Mouse (Mus musculus) hindbrain, embryonic 11.5 days (tissue): ENCODE measurements around the gene Ankrd44. TPM values are rescaled to one million over a fixed set of nuclear protein-coding genes. Genes with fewer than 3 reads are reported as not detected.
A peak's percentile ranks its signal among the peaks of the same experiment; 100 is the strongest.

ENCODE experiments used
- ATAC-seq: fragments of 200-750 bp; cut with Nextera tagmentation; 2 replicates; pipeline ENCODE4 v1.8.0; 2017; ENCODE audit warnings: mild to moderate bottlenecking, moderate TSS enrichment, moderate library complexity; ENCODE audit not compliant: low FRiP score
- DNase-seq: peaks from one replicate; pipeline ENCODE4 v3.0.0-alpha.2; 2015; ENCODE audit warnings: low spot score
- H3K27ac ChIP-seq: fragments of 300-500 bp; sonication (generic); 2 replicates; pipeline ENCODE4 v1.5.1; 2014; ENCODE audit warnings: mild to moderate bottlenecking, low read depth, low read length
- H3K27me3 ChIP-seq: fragments of 300-500 bp; sonication (generic); 2 replicates; pipeline ENCODE4 v1.6.1; 2014; ENCODE audit warnings: mild to moderate bottlenecking, low read length, moderate library complexity, mixed read lengths; ENCODE audit not compliant: control insufficient read depth, insufficient read depth
- H3K36me3 ChIP-seq: fragments of 300-500 bp; sonication (generic); 2 replicates; pipeline ENCODE4 v1.6.1; 2014; ENCODE audit warnings: mild to moderate bottlenecking, low read length, moderate library complexity, mixed read lengths; ENCODE audit not compliant: control insufficient read depth, insufficient read depth
- H3K4me1 ChIP-seq: fragments of 300-500 bp; sonication (generic); replicated peaks from 2 replicates; pipeline ENCODE4 v1.6.1; 2014; ENCODE audit warnings: low read length, mixed read lengths; ENCODE audit not compliant: control insufficient read depth, insufficient read depth
- H3K4me2 ChIP-seq: fragments of 300-500 bp; sonication (generic); replicated peaks from 2 replicates; pipeline ENCODE4 v1.6.1; 2014; ENCODE audit warnings: mild to moderate bottlenecking, low read depth, low read length
- H3K4me3 ChIP-seq: fragments of 300-500 bp; sonication (generic); 2 replicates; pipeline ENCODE4 v1.5.1; 2014; ENCODE audit warnings: low read depth, low read length
- H3K9ac ChIP-seq: fragments of 300-500 bp; sonication (generic); 2 replicates; pipeline ENCODE4 v1.6.1; 2014; ENCODE audit warnings: low read depth, low read length
- H3K9me3 ChIP-seq: fragments of 300-500 bp; sonication (generic); 2 replicates; pipeline ENCODE4 v1.6.1; 2016; ENCODE audit warnings: low read length; ENCODE audit not compliant: control insufficient read depth
- WGBS: fragments of 180-500 bp; shearing (Covaris S2); extraction: QIAGEN DNeasy Blood & Tissue Kit; methylation state at CpG from one replicate; pipeline ENCODE4 v1.1.7; 2014; 5-methylcytosine and 5-hydroxymethylcytosine counted together
- polyA plus RNA-seq: library from polyadenylated mRNA; unstranded; fragments of >200 nt; fragmentation: Nextera tagmentation; extraction: Ambion mirVana; gene quantifications from 2 replicates; pipeline ENCODE4 v1.2.1, GENCODE M21; 2014

Ankrd44 gene
- polyA plus RNA-seq, 1 experiment from 2014 or later, result 19.4 TPM

DNA sequence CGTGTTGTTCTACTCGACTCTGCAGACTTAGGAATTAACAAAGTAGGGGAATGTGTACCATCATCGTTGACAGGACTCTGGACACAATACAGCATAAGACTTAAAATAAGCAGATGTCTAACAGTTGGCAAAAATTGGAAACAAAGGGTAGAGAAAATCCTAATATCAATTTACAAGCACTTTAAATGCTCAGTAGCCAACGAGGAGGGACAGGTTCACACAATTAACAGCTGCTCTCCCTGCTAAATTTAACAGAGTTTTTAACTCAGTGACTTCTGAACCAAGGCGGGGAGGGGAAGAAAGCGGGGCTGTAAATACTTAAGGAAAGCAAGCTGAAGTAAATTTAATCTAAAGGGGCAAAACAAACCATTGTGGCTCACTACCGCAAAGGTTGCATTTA, 1.4 kb downstream of the Ankrd44 start:
- 69% methylated on average over 7 of the region's 7 CpGs for WGBS
- no peak for DNase-seq
- H3K36me3 ChIP-seq, result no peaks in the 10 kb centered on the region

DNA sequence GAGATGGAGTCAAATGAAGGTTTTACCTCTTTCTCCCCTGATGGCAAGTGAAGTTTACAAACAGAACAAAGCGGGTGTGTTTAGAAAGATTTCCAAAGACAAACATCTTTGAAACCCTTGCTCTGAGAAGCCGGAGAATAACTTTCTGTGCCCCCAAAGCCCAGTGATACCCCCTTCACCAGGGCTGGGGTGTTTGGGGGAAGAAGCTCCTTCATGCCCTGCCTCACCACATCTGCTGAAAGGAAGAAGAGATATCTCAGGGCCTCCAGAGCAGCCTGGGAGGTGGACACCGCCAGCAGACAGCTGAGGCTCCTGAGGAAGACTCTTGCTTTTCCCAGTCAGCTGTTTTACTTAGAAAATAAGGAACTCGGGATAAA, 1.9 kb downstream of the Ankrd44 start:
- H3K36me3 ChIP-seq, result no peaks in the 10 kb centered on the region
- DNase-seq (no peak), ATAC-seq (no peak)
- no peaks in the 10 kb centered on the region for H3K9me3 ChIP-seq
- H3K27me3 ChIP-seq, result no peaks in the 10 kb centered on the region
- H3K4me1 ChIP-seq, result no peaks in the 10 kb centered on the region
- no peak overlapping the region for H3K4me2 ChIP-seq
- WGBS, result 90% methylated on average over 4 of the region's 4 CpGs
- no peak overlapping the region for H3K4me3 ChIP-seq
- H3K27ac ChIP-seq, result no peak overlapping the region
- no peak overlapping the region for H3K9ac ChIP-seq

More for the DNA sequence above, 1.4 kb downstream of the Ankrd44 start:
- no peak overlapping the region for H3K27ac ChIP-seq
- H3K4me1 ChIP-seq, result no peaks in the 10 kb centered on the region
- H3K9ac ChIP-seq, result no peak overlapping the region
- H3K4me3 ChIP-seq, result no peak overlapping the region
- H3K4me2 ChIP-seq, result peak overlapping the region; percentile 82; the same call in 1 of the 2 replicates
- no peaks in the 10 kb centered on the region for H3K27me3 ChIP-seq
- ATAC-seq, result no peak
- H3K9me3 ChIP-seq, result no peaks in the 10 kb centered on the region

DNA sequence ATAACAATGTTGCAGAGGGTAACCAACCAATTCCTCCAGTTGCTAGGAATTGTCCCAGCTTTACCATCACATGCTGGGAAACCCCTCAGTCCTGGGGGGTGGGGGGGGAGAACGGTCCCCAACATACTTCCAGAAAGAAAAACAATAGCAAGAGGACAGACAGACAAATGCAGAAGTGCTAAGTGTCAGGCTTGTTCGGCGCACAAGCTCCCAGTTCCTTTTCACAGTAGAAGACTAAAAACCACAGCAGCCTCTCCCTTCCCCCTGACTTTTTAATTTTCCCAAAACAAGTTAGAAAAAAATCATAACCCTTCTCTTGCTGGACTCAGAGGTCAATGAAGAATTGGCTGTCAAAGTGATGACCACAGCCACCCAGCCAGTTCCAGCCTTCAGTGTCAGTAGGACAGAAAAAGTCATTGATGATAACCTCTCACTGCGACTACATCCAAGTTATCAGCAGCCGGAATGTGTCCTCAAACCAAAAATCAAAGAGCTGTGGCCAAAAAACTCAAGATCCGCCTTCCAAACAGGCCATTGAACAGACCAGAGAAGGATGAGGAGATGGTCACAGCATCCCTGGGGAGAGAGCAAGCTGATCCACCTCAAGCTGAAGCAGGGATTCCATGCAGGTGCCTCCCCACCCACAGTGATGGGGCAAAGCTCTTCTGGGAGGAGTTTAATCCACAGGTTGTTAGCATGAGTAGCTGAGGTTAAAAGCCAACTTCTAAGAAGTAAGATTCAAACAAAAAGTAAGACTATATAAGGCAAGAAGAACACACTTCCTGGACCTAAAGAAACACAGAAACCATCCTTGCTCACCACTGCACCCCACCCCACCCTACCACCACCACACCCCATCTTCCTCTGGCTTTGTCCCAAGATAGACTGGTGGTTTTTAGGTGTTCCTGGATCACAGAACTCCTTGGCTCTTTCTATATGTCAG, 2.5 kb downstream of the Ankrd44 start:
- DNase-seq (no peak), ATAC-seq (no peak)
- H3K27me3 ChIP-seq, result no peaks in the 10 kb centered on the region
- H3K4me3 ChIP-seq, result no peak overlapping the region
- WGBS, result 86% methylated on average over 6 of the region's 6 CpGs
- H3K4me2 ChIP-seq, result no peak overlapping the region
- no peaks in the 10 kb centered on the region for H3K9me3 ChIP-seq
- H3K36me3 ChIP-seq, result no peaks in the 10 kb centered on the region
- H3K27ac ChIP-seq, result no peak overlapping the region
- no peak overlapping the region for H3K9ac ChIP-seq
- no peaks in the 10 kb centered on the region for H3K4me1 ChIP-seq

DNA sequence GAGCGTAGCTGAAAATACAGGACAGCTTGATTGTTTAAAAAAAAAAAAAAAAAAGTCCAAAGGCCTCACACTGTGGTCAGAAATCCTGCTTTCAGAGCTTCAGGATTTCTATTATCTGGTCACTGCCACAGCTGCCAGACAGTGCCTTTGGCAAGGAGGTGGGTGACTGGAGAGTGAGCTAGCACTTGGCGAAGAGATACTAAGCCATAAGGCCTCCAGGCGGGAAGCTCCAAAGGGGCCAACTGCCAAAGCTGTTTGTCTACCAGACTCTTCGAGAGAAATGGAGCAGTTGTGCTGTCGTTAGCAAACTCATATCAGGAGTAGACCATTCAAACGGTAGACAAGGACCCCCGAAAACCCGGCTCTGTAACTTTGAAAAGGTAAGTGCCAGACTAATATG, 3.5 kb downstream of the Ankrd44 start:
- no peaks in the 10 kb centered on the region for H3K4me1 ChIP-seq
- no peaks in the 10 kb centered on the region for H3K9me3 ChIP-seq
- no peaks in the 10 kb centered on the region for H3K36me3 ChIP-seq
- H3K4me3 ChIP-seq, result no peak overlapping the region
- no peak overlapping the region for H3K27ac ChIP-seq
- ATAC-seq (no peak), DNase-seq (no peak)
- no peak overlapping the region for H3K9ac ChIP-seq
- no peaks in the 10 kb centered on the region for H3K27me3 ChIP-seq
- WGBS, result 85% methylated on average over 8 of the region's 8 CpGs
- no peak overlapping the region for H3K4me2 ChIP-seq

DNA sequence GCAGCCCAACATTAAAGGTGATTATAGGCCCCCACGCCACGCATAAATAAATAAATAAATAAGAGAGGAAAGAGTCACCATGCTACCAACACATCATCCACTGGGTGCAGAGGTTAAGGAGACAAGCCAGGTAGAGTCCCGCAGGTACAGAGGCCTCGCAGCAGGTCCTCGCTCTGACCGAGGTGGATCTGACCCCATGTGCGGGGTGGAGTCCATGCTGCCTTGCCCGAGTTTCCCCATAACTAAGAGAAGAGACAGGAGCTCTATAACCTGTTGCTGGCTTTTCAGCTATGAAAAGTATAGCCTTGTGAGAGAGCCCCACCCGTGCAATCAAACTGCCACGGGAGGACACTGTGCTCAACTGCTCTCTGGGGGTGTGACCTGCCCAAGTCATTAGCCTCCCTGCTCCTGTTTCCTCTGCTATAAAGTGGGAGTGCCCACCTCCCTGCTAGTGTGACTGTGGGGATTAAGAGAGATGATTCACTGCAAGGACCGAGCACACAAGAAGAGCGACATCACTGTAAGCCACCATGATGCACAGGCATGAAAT, 4.1 kb downstream of the Ankrd44 start:
- no peaks in the 10 kb centered on the region for H3K9me3 ChIP-seq
- DNase-seq (no peak), ATAC-seq (no peak)
- 83% methylated on average over 12 of the region's 12 CpGs for WGBS
- H3K4me3 ChIP-seq, result no peak overlapping the region
- no peaks in the 10 kb centered on the region for H3K36me3 ChIP-seq
- H3K9ac ChIP-seq, result no peak overlapping the region
- no peaks in the 10 kb centered on the region for H3K27me3 ChIP-seq
- no peak overlapping the region for H3K4me2 ChIP-seq
- H3K27ac ChIP-seq, result no peak overlapping the region
- no peaks in the 10 kb centered on the region for H3K4me1 ChIP-seq

DNA sequence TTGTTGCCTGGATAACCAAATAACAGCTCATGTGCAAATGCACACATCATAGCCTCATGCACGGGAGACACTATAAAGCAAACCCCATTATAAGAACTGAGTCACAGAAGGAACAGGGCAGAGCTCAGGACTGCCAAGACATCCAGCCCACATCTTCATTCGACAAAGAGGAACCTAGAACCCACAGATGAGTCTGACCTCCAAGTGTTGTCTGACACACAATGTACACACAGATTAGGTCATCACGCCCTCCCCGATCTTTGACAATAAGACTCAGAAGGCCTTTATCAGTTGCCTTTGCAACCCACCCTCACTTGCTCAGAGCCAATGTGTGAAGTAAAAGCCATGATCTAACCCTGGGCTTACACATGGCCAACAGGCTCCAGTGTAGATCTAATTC, 6.1 kb downstream of the Ankrd44 start:
- H3K27me3 ChIP-seq, result no peaks in the 10 kb centered on the region
- no peak overlapping the region for H3K9ac ChIP-seq
- H3K4me1 ChIP-seq, result no peaks in the 10 kb centered on the region
- DNase-seq, result no peak
- ATAC-seq, result no peak
- no peak overlapping the region for H3K4me3 ChIP-seq
- 91% methylated on average over 4 of the region's 4 CpGs for WGBS
- no peak overlapping the region for H3K27ac ChIP-seq
- H3K9me3 ChIP-seq, result no peaks in the 10 kb centered on the region
- H3K36me3 ChIP-seq, result no peaks in the 10 kb centered on the region
- H3K4me2 ChIP-seq, result no peak overlapping the region

DNA sequence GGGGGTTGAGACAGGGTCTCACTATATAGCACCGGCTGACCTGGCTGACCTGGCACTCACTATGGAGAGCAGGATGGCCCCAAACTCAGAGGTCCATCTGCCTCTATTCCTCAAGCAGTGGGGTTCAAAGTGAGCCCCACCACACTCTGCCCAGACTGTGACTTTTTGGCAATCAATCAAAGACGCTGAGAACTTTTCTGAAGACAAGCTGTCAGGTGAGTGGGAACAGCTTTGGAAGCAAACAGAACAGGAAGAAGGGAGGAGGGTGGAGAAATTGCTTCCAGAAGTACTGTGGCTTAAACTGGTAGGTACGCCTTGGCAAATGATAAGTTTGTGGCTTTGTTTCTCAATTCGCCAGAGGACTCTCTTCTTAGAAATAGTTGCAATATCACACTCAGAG, 9.7 kb downstream of the Ankrd44 start:
- Histone ChIP-seq H3K4me1 (no peaks in the 10 kb centered on the region), H3K9ac (no peak overlapping the region), H3K36me3 (no peaks in the 10 kb centered on the region), H3K9me3 (no peaks in the 10 kb centered on the region), H3K27me3 (no peaks in the 10 kb centered on the region), H3K27ac (no peak overlapping the region), H3K4me3 (no peak overlapping the region), H3K4me2 (no peak overlapping the region)
- ATAC-seq, result no peak
- 76% methylated on average over 4 of the region's 4 CpGs for WGBS
- DNase-seq, result no peak

DNA sequence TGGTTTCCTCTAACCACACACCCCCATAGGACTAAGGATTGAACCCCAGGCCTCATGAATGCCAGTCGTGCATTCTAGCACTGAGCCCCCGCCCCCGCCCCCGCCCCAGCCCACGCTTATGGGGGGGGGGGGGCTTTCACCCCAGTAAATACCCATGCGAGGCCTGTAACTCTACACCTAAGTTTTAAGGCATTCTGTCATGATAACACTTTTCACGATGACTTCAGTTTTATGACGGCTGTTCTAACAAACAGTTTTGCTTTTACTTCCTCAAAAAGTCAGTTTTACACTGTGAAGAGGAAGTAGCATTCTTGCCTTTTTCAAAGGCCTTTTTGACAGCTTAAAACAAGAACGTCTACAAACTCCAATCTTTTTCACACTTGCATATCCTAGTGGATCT, 11.8 kb downstream of the Ankrd44 start:
- no peaks in the 10 kb centered on the region for H3K27me3 ChIP-seq
- H3K4me2 ChIP-seq, result no peak overlapping the region
- DNase-seq, result no peak
- 47% methylated on average over 9 of the region's 9 CpGs for WGBS
- H3K9me3 ChIP-seq, result no peaks in the 10 kb centered on the region
- H3K9ac ChIP-seq, result no peak overlapping the region
- H3K4me3 ChIP-seq, result no peak overlapping the region
- no peak for ATAC-seq
- no peaks in the 10 kb centered on the region for H3K4me1 ChIP-seq
- no peaks in the 10 kb centered on the region for H3K36me3 ChIP-seq
- H3K27ac ChIP-seq, result no peak overlapping the region

DNA sequence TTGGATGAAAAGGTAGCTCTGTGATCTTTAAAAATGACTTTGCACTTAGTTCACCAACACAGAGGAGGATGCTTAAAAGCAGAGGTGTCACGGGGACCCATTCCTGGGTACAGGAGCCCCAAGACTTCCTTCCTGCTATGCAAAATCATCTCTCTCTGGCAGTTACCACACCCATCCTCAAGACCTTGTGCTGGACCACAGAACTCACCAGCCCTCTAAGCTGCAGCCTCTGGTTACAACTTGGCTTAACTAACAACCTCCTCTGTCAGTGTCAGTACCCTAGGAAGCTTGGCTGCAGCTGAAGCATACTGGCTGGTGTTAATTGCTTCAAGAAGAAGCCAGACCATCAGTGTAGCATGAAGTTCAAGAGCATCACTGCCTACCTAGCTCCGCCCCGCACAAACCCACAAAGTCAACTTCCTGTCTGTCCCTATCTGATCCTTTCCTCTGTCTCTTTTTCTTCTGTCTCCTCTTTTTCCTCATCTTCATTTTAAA, 12.8 kb downstream of the Ankrd44 start:
- Histone ChIP-seq H3K4me3 (no peak overlapping the region), H3K36me3 (no peaks in the 10 kb centered on the region), H3K9me3 (no peaks in the 10 kb centered on the region), H3K4me2 (no peak overlapping the region), H3K9ac (no peak overlapping the region), H3K4me1 (no peaks in the 10 kb centered on the region), H3K27me3 (no peaks in the 10 kb centered on the region), H3K27ac (no peak overlapping the region)
- WGBS, result 90% methylated on average over 3 of the region's 3 CpGs
- DNase-seq (no peak), ATAC-seq (no peak)
